Mouse (Mus musculus) mammary gland, adult 2 months (tissue): ENCODE results near the gene Nadk2. TPM values are rescaled to one million over a fixed set of nuclear protein-coding genes. Genes with fewer than 3 reads are reported as not detected.

Experiments used
- polyA plus RNA-seq: library from polyadenylated mRNA; depleted of rRNA; stranded (reverse); fragments of >200 nt; gene quantifications from 2 replicates; pipeline ENCODE4 v1.2.3, GENCODE M21; 2012; ENCODE audit warnings: low replicate concordance; rRNA removed

Gene Nadk2
- polyA plus RNA-seq = 8.1 and 11.0 TPM in 2 replicates

GRCm38 (mm10) chr15:9070912-9071555 lies at the start of gene Nadk2:
Gene Nadk2 (plus strand): TSS chr15:9071260.

GRCm38 (mm10) chr15:9140252-9140680 lies 69.2 kb downstream of the Nadk2 start, which contains the start of gene Lmbrd2:
Gene Lmbrd2 (plus strand): TSS chr15:9140550.

GRCm38 (mm10) chr15:9155325-9155724 lies 84.3 kb downstream of the Nadk2 start, which contains the start of gene Skp2:
Gene Skp2 (minus strand): TSS chr15:9155425.

Other genes starting within 250 kb of the Nadk2 start
- gene Ranbp3l, start 103.3 kb upstream of the Nadk2 start, polyA plus RNA-seq = 0.04 and 0.26 TPM in 2 replicates
- gene Lmbrd2, start 69.3 kb downstream of the Nadk2 start, polyA plus RNA-seq = 6.1 and 19.5 TPM in 2 replicates
- 0.59 and 1.2 TPM in 2 replicates for gene Skp2, start 84.2 kb downstream of the Nadk2 start, polyA plus RNA-seq
- 0.23 TPM in 1 of 2 replicates, not detected in the other for gene Ugt3a1, start 205.6 kb downstream of the Nadk2 start, polyA plus RNA-seq